Mouse (Mus musculus) gastrocnemius, adult 2 months (tissue): ENCODE measurements at regions not wholly inside any gene's neighbourhood (a gene's known extent, or its start where the extent isn't known, plus 50 kb on each side); places are given as distances from the start of the nearest gene placed in this dataset.

Source experiments
- DNase-seq: peaks from one replicate; pipeline ENCODE4 v3.0.0; 2022
- H3K27ac ChIP-seq: fragments of 200-600 bp; 2 replicates; pipeline ENCODE4 v1.8.1; 2022; ENCODE audit warnings: mild to moderate bottlenecking
- H3K4me3 ChIP-seq: fragments of 200-600 bp; 2 replicates; pipeline ENCODE4 v1.8.1; 2022; ENCODE audit warnings: mild to moderate bottlenecking, moderate library complexity
- CTCF ChIP-seq: fragments of 200-600 bp; IDR thresholded peaks from 2 replicates; pipeline ENCODE4 v1.8.1; 2022; ENCODE audit warnings: antibody characterized with exemption, mild to moderate bottlenecking, moderate library complexity
- intact Hi-C: fragments of 180-260 bp; cut with DNase I; formaldehyde crosslinking; loops from one replicate; pipeline ENCODE4 v1.15.1; 2025

DNA sequence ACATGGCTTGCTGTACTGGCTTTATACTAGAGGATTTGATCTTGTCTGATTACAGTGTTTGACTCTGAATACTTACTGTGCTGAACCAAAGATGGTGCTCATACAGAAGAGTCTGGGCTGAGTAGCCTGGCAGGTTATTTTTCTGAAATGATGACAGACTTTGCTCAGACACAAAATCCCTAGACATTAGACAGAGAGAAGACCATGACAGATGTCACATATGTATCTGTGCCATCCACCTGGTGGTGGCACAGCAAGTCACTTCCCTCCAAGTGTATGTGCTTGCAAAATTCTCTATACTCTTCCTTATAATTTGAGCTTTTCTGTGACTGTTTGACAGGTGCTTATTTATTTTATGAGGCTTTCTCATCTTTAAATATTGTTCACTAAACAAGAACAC, 80.7 kb downstream of the Gm7361 start:
- DNase-seq: no peak
- no peak for TF ChIP-seq CTCF
- intact Hi-C loops: no loop called here
- no peak overlapping the region for H3K4me3 ChIP-seq
- H3K27ac ChIP-seq: no peak overlapping the region

DNA sequence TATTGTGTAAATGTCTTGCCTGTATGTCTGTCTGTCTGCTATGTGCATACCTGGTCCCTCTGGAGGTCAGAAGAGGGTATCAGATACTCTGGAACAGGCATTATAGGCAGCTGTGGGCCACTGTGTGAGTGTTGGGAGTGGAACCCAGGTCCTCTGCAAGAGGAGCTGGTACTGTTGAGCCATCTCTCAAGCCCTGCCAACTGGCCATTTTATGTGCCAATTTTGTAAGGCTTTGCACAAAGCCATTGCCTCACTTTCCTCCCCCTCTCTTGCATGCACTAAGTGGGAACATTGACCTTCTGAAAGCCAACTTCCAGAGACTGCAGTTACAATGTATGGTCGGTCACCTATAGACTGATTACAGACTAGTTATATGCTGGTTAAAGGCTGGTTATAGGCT, 81.8 kb downstream of the Gm7361 start:
- H3K27ac ChIP-seq: no peak overlapping the region
- H3K4me3 ChIP-seq: no peak overlapping the region
- DNase-seq: no peak
- TF ChIP-seq CTCF: no peak
- intact Hi-C loops: no loop called here

DNA sequence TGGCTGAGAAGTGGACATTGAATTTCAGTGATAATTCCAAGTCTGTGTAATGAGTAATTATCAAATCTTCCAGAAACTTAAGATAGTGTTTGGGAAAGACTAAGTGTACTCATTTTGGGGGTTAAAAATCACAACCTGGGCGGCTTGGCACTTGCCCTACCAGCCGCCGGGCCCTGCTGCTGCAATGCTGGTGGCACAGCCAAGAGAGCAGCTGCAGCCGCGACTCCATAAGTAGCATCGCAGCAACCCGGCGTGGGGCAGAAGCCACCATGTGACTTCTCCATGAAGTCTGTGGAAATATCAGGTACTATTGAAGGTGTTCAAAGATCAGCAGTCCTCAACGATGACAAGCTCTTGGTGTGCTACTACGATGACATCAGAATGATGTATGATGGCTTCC, 97.7 kb downstream of the Gm7361 start:
- no peak for TF ChIP-seq CTCF
- intact Hi-C loops: no loop called here
- H3K27ac ChIP-seq: no peak overlapping the region
- no peak overlapping the region for H3K4me3 ChIP-seq
- no peak for DNase-seq

GRCm38 (mm10) chr5:26359082-26359481, 101.6 kb downstream of the Gm7361 start:
- intact Hi-C loops: no loop called here
- H3K27ac ChIP-seq: no peak overlapping the region
- no peak overlapping the region for H3K4me3 ChIP-seq
- TF ChIP-seq CTCF: no peak
- no peak for DNase-seq

DNA sequence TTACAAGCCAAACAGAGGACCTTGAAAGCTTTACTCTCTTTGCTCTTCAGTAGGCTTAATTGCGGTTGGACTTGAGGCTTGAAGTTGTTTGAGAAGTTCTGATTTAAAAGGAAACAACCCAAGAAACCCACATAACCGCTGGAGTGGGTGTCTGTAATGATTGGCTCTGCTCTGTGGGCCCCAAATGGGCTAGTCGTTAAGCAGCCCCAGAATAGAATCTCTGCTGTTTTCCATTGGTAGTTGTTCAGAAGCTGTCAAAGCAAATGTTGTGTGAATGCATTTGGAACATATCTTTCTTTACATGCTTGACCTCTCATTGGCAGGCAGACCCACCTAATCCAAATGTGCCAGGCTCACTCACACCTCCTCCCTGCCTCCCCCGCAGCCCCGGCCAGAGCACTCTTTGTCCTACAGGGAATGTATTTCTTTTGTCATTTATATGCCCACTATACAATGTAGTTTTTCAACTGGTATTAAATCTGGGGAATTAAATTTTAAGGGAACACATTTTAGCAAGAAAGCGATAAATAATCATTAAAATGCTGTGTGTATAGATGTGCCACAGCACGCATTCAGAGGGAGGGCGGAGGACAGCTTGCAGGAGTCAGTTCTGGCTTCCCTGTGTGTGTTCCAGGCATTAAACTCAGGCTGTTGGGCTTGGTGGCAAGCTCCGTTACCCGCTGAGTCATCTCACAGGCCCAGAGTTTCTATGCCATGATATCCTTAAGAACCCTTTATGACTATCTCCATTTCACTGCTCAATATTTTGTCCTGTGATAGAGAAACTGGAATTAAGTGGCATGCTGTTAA, 116.9 kb downstream of the Gm7361 start:
- intact Hi-C loops: no loop called here

GRCm38 (mm10) chr5:26407088-26407672, 149.7 kb downstream of the Gm7361 start:
- intact Hi-C loops: no loop called here
- no peak for TF ChIP-seq CTCF

More for the DNA sequence above, 116.9 kb downstream of the Gm7361 start:
- H3K4me3 ChIP-seq: no peak overlapping the region
- no peak overlapping the region for H3K27ac ChIP-seq
- TF ChIP-seq CTCF: no peak
- no peak for DNase-seq

DNA sequence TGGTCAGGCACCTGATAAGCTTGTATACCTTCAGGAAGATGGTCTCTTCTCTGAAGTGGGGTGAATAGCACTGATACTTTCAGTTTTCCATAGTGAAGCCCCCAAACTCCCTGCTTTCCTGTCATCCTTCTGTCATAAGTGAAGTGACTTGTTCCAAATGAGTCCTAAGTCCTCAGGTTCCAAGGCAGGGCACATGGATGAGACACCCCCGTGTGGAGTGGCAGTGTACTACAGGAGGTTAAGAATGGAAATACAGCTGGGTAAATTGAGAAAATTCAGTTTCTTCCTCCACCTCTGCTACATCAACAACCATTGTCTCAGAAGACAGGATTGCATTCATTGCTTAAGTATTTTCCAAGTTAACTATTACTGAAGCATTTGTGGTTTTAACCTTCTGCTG, 155.7 kb downstream of the Gm7361 start:
- no peak for DNase-seq
- intact Hi-C loops: no loop called here
- no peak for TF ChIP-seq CTCF
- Histone ChIP-seq H3K4me3 (no peak overlapping the region), H3K27ac (no peak overlapping the region)

More at GRCm38 (mm10) chr5:26407088-26407672, 149.7 kb downstream of the Gm7361 start:
- Histone ChIP-seq H3K4me3 (no peak overlapping the region), H3K27ac (no peak overlapping the region)
- no peak for DNase-seq

DNA sequence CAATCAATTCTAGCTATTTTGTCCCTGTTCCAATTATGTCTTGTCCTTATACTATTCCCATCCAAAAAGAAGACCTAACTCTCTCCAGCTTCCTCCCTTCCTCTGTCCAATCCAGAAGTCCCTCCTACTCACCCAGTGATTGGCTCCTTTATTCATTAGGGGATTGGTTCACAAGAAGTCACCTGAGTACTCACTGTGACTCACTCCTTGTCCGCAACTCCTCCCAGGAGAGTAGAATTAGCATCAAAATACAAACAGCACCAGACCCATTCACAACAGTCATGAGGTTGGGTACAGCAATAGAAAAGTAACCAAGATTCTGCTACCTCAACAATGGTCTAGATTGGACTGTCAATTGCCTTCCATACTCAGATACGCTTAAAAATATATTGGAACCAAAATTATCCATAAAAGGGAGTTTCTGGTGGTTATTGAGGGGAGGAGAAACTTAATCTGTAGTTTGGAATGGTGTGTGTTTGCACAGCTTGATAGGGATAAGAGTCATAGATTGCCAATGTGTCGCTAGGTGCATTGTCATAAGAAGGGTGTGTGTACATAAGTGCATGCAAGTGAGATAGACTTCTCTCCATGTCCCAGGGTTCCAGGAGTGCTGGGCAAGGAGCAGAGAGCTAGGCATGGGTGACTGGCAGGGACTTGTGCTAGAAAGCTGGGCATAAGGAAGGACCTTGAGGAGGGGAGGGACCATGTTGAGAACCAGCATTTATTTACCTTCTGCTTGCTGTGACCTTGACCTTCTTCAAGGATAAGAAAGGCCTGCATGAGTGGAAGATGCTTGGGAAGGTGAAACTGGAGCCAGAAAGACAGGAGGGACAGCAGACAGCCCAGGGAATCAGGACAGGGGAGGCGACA, 187.1 kb downstream of the Gm7361 start:
- Histone ChIP-seq H3K27ac (no peak overlapping the region), H3K4me3 (no peak overlapping the region)
- no peak for DNase-seq
- no peak for TF ChIP-seq CTCF
- intact Hi-C loops: no loop called here

GRCm38 (mm10) chr5:26451306-26451705, 193.8 kb downstream of the Gm7361 start:
- Histone ChIP-seq H3K4me3 (no peak overlapping the region), H3K27ac (no peak overlapping the region)
- TF ChIP-seq CTCF: no peak
- intact Hi-C loops: no loop called here
- no peak for DNase-seq

GRCm38 (mm10) chr5:26457627-26458026, 200.1 kb downstream of the Gm7361 start:
- Histone ChIP-seq H3K27ac (no peak overlapping the region), H3K4me3 (no peak overlapping the region)
- TF ChIP-seq CTCF: no peak
- no peak for DNase-seq
- intact Hi-C loops: no loop called here

DNA sequence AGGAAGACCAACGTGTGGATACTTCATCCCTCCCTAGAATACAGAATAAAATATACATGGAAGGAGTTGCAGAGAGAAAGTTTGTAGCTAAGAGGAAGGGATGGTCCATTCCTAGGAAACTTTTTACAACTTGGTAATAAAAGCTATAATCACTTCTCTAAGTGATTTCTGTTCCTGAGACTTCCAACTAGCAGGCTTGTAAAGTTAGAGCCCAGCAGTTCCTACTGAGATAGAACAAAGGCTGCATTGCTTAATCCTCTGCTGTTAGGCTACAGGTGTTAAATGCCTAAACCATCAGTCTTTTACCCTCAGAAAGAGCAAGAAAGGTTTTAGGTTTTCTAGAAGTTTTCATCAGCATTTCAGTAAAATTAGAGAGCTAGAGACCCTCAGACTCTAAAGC, 209.2 kb downstream of the Gm7361 start:
- Histone ChIP-seq H3K27ac (no peak overlapping the region), H3K4me3 (no peak overlapping the region)
- intact Hi-C loops: no loop called here

GRCm38 (mm10) chr5:26485726-26486125, 228.2 kb downstream of the Gm7361 start:
- Histone ChIP-seq H3K27ac (no peak overlapping the region), H3K4me3 (no peak overlapping the region)
- intact Hi-C loops: no loop called here
- TF ChIP-seq CTCF: no peak
- DNase-seq: no peak

More for the DNA sequence above, 209.2 kb downstream of the Gm7361 start:
- no peak for DNase-seq
- no peak for TF ChIP-seq CTCF

- no peak for TF ChIP-seq CTCF
- Histone ChIP-seq H3K27ac (no peak overlapping the region), H3K4me3 (no peak overlapping the region)
- no peak for DNase-seq
- intact Hi-C loops: no loop called here
These were observed 236.5 kb downstream of the Gm7361 start for GRCm38 (mm10) chr5:26494003-26494402.
